ENCODE assay signal across 14 mouse cellular contexts in genomic region chr3:10077096-10077841, GRCm38 (mm10). TPM values are rescaled to one million over a fixed set of nuclear protein-coding genes. Genes with fewer than 3 reads are reported as not detected.
DNase-seq lines count a peak whose midpoint lies in the region; ATAC-seq and TF ChIP-seq lines count a peak whose summit lies in the region.
"Had no signal": no experiment of that assay in that cellular context is flagged by ENCODE, and none has a peak within 500 bp of the region (broad histone marks: within the 10 kb centered on the region; RNA-seq: fewer than 3 reads in every experiment).

No protein-coding gene starts in this region.

- no peaks in the 10 kb centered on the region for H3K9me3 ChIP-seq in liver, embryonic 11.5 days (ENCODE audit: control insufficient read depth, low read length)
- no peaks in the 10 kb centered on the region for H3K9me3 ChIP-seq in heart, embryonic 10.5 days
- no peaks in the 10 kb centered on the region for H3K9me3 ChIP-seq in hindbrain, embryonic 16.5 days (ENCODE audit: control insufficient read depth, low read length)
- H3K9me3 ChIP-seq: forebrain, embryonic 12.5 days; midbrain, embryonic 12.5 days had no signal

- no peak overlapping the region for H3K4me2 ChIP-seq in liver, embryonic 11.5 days
- H3K4me2 ChIP-seq in hindbrain, embryonic 16.5 days (ENCODE audit: low read length), result no peak overlapping the region
- H3K4me2 ChIP-seq: forebrain, embryonic 12.5 days; lung, embryonic 14.5 days; midbrain, embryonic 12.5 days had no signal

- no peaks in the 10 kb centered on the region for H3K36me3 ChIP-seq in liver, adult 2 months (ENCODE audit: control insufficient read depth, insufficient read depth, low read length)
- no peaks in the 10 kb centered on the region for H3K36me3 ChIP-seq in liver, embryonic 11.5 days (ENCODE audit: control insufficient read depth, insufficient read depth, low read length)
- no peaks in the 10 kb centered on the region for H3K36me3 ChIP-seq in heart, embryonic 10.5 days
- H3K36me3 ChIP-seq in hindbrain, embryonic 16.5 days (ENCODE audit: control insufficient read depth, insufficient read depth, low read length), result no peaks in the 10 kb centered on the region
- H3K36me3 ChIP-seq: forebrain, embryonic 12.5 days; midbrain, embryonic 12.5 days had no signal

- H3K27ac ChIP-seq in liver, adult 2 months (replicated peaks; ENCODE audit: insufficient read depth, low read depth, low read length), result peak overlapping the region; percentile 81
- no peak overlapping the region for H3K27ac ChIP-seq in liver, embryonic 11.5 days (ENCODE audit: low read depth, low read length)
- H3K27ac ChIP-seq in heart, embryonic 10.5 days, result 0 out of 2 replicates have a peak overlapping the region, but pooled peaks have one; percentile 6
- no peak overlapping the region for H3K27ac ChIP-seq in hindbrain, embryonic 16.5 days (ENCODE audit: low read depth, low read length)
- H3K27ac ChIP-seq: forebrain, embryonic 12.5 days; midbrain, embryonic 12.5 days had no signal

- no peak for TF ChIP-seq CTCF in liver, adult 2 months (IDR thresholded peaks at IDR 0.05; ENCODE audit: low read depth, low read length)

- peaks cover 12% of the 10 kb centered on the region; the same call in 1 of the 2 replicates for H3K4me1 ChIP-seq in liver, adult 2 months (ENCODE audit: control insufficient read depth, insufficient read depth, low read length)
- no peaks in the 10 kb centered on the region for H3K4me1 ChIP-seq in liver, embryonic 11.5 days (replicated peaks; ENCODE audit: control insufficient read depth, insufficient read depth, low read length)
- H3K4me1 ChIP-seq in heart, embryonic 10.5 days, result 0 out of 2 replicates have a peak, but pooled peaks cover 4% of the 10 kb centered on the region
- H3K4me1 ChIP-seq in hindbrain, embryonic 16.5 days (ENCODE audit: control insufficient read depth, insufficient read depth, low read depth, low read length), result no peaks in the 10 kb centered on the region
- H3K4me1 ChIP-seq: forebrain, embryonic 12.5 days; midbrain, embryonic 12.5 days had no signal

- H3K27me3 ChIP-seq in liver, adult 2 months (ENCODE audit: control insufficient read depth, insufficient read depth, low read length), result no peaks in the 10 kb centered on the region
- H3K27me3 ChIP-seq in liver, embryonic 11.5 days (replicated peaks; ENCODE audit: control insufficient read depth, insufficient read depth, low read length), result no peaks in the 10 kb centered on the region
- no peaks in the 10 kb centered on the region for H3K27me3 ChIP-seq in heart, embryonic 10.5 days (ENCODE audit: insufficient read depth, poor library complexity, severe bottlenecking)
- H3K27me3 ChIP-seq in hindbrain, embryonic 16.5 days (replicated peaks; ENCODE audit: control insufficient read depth, insufficient read depth, low read length), result no peaks in the 10 kb centered on the region
- H3K27me3 ChIP-seq: forebrain, embryonic 12.5 days; midbrain, embryonic 12.5 days had no signal

- 57% methylated on average over 6 of the region's 6 CpGs for WGBS in liver, adult 2 months
- WGBS in liver, embryonic 11.5 days, result 68% methylated on average over 6 of the region's 6 CpGs
- 77% methylated on average over 6 of the region's 6 CpGs for WGBS in heart, embryonic 10.5 days
- WGBS in hindbrain, embryonic 16.5 days, result 86% methylated on average over 6 of the region's 6 CpGs

- no peak overlapping the region for H3K4me3 ChIP-seq in liver, adult 2 months (ENCODE audit: insufficient read depth, low read depth, low read length)
- no peak overlapping the region for H3K4me3 ChIP-seq in liver, embryonic 11.5 days (ENCODE audit: low read depth, low read length)
- no peak overlapping the region for H3K4me3 ChIP-seq in heart, embryonic 10.5 days
- no peak overlapping the region for H3K4me3 ChIP-seq in hindbrain, embryonic 16.5 days (ENCODE audit: low read length)
- H3K4me3 ChIP-seq: forebrain, embryonic 12.5 days; midbrain, embryonic 12.5 days had no signal

- ATAC-seq in liver, embryonic 11.5 days (replicated peaks; ENCODE audit: low FRiP score), result no peak
- ATAC-seq in megakaryocyte progenitor cell, adult 5-6 weeks (replicated peaks; ENCODE audit: poor library complexity), result peak; percentile 99
- ATAC-seq in hindbrain, embryonic 16.5 days, result no peak

- DNase-seq in liver, adult 2 months (ENCODE audit: extremely low read depth, low read depth, low spot score), result peak; percentile 92
- DNase-seq in liver, embryonic 11.5 days (ENCODE audit: low spot score), result no peak
- peak; percentile 49 for DNase-seq in NIH3T3 (ENCODE audit: low read depth)
- DNase-seq in heart, embryonic 10.5 days (ENCODE audit: low spot score), result no peak
- no peak for DNase-seq in kidney, adult 11 months
- DNase-seq: cerebellum, adult 11 months; gastrocnemius, postnatal 10 days; left cerebral cortex, postnatal 4 days; lung, embryonic 14.5 days had no signal

- no peak overlapping the region for H3K9ac ChIP-seq in liver, adult 2 months (ENCODE audit: low read depth, low read length)
- H3K9ac ChIP-seq in liver, embryonic 11.5 days (ENCODE audit: low read depth, low read length), result no peak overlapping the region
- H3K9ac ChIP-seq in hindbrain, embryonic 16.5 days (ENCODE audit: low read depth, low read length), result no peak overlapping the region
- H3K9ac ChIP-seq: forebrain, embryonic 12.5 days; lung, embryonic 14.5 days; midbrain, embryonic 12.5 days had no signal

- TF ChIP-seq POLR2A in liver, adult 2 months (IDR thresholded peaks at IDR 0.05; ENCODE audit: extremely low read depth, insufficient read depth, low read length), result no peak

- no peaks in the 10 kb centered on the region for H3K79me2 ChIP-seq in liver, adult 2 months (ENCODE audit: control insufficient read depth, insufficient read depth, low read length)

RNA-seq across cellular contexts. Expression of gene Gm9833, which starts 10.6 kb away (rescaled TPM):
- 0.40 and 0.46 TPM in 2 replicates for total RNA-seq in liver, adult 2 months (2014; rRNA removed)
- not detected in 2 replicates for polyA plus RNA-seq in liver, adult 2 months (2012; rRNA removed)
- polyA plus RNA-seq in liver, embryonic 11.5 days (2014; fragmentation: Nextera tagmentation; extraction: Ambion mirVana), result 2.5 and 3.2 TPM in 2 replicates
- polyA plus RNA-seq in heart, embryonic 10.5 days (2016; fragmentation: Nextera tagmentation; extraction: Ambion mirVana), result 2.8 and 3.1 TPM in 2 replicates
- total RNA-seq in megakaryocyte progenitor cell, adult 5-6 weeks (2015), result 0.73 and 1.4 TPM in 2 replicates
- total RNA-seq in megakaryocyte progenitor cell, adult 5-6 weeks (2017), result 3.6 and 4.9 TPM in 2 replicates
- 7.2 and 7.6 TPM in 2 replicates for polyA plus RNA-seq in hindbrain, embryonic 16.5 days (2015; fragmentation: Nextera tagmentation; extraction: Ambion mirVana)
- polyA plus RNA-seq: large intestine, adult 2 months had no signal

Comparison
In these comparisons a context has a peak if more than half of its experiments do, and no peak if none do; other contexts are left out.
1. DNase-seq: peak in liver, adult 2 months (single experiment) and NIH3T3 (single experiment); none in liver, embryonic 11.5 days (single experiment), heart, embryonic 10.5 days (single experiment) and kidney, adult 11 months (single experiment).
2. H3K27ac ChIP-seq: peak in liver, adult 2 months (single experiment) and heart, embryonic 10.5 days (single experiment); none in liver, embryonic 11.5 days (single experiment) and hindbrain, embryonic 16.5 days (single experiment).